Mouse (Mus musculus) cerebellum, adult 11 months (tissue): ENCODE data around the gene Ugt1a7c.

Experiments used
- DNase-seq: peaks from one replicate; pipeline ENCODE4 v3.0.0; 2022

Gene Ugt1a7c

DNA sequence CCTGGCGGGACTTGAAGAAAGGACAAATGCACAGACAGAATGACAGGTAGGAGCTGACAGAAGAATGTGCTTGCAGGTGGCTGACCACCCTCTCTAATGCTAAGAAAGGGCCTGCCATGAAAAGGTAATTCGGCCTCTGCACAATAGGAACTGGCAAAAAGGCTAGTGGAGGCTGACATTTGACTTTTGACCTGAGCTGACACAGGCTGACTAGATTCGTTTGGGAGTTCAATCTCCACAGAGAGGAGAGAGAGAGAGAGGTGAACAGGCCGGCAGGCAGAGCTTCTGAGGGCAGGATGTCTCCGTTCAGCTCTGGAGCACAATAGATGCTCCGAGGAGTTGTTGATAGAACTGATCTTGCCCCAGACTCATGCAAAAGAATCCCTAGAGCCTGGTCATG is 151.5 kb downstream of the Ugt1a7c start:
- no peak for DNase-seq

DNA sequence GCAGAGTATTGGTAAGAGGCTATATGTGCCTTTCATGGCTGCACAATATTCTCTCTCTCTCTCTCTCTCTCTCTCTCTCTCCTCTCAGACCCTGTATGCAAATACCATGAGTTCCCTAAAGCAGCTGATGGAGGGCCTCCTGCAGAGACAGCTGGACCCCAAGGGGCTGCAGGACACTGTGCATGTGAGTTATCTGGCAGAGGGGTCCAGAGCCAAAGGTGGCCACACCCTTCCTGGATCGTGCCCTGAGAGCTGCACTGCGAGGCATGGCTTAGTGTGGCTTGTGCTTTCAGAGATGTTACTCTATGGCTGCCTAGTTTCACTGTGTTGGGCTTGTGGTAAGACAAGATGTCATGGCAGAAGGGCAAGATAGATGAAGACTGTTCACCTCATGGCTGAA is 152.8 kb downstream of the Ugt1a7c start:
- no peak for DNase-seq

- DNase-seq = no peak
These were observed 153.8 kb downstream of the Ugt1a7c start for GRCm38 (mm10) chr1:88248658-88249057.

GRCm38 (mm10) chr1:88249596-88249995 is 154.7 kb downstream of the Ugt1a7c start:
- DNase-seq = no peak

DNA sequence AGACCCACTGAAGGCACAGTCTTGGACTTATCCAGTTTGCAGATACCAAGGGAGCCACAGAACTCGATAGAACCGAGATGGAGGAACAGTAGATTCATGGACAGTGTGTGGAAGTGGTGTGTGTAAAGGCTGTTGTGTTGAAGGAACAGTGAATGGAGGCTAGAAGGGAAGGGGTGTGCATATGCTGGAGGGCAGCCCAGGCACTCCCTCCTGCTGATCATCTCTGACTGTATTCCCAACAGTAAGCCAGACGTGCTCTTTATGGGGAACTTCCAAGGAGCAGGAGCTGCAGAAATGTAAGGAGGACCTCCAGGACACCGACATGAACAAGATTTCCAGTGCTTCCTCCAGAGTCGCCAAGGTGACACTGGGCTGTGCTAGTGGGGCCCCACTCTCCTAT is 155.2 kb downstream of the Ugt1a7c start:
- no peak for DNase-seq

GRCm38 (mm10) chr1:88253106-88253505 is 158.2 kb downstream of the Ugt1a7c start:
- no peak for DNase-seq

DNA sequence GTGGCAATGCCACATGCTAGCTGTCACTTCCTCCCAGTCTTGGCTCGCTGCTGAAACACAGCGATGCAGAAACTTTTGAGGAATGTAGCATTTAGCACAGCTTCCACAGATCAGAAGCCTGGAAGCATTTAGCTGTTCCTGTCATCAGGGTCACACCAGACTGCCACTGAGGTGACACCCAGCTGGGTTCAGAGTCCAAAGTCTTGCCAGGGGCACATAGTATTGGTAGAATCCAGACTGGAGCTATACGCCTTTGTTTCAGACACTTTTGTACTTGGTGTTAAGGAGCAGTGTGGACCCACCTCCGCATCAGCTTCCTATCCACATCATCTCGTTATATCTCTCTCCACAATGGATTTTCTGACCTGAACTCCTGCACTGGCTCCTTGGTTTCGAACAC is 158.7 kb downstream of the Ugt1a7c start:
- DNase-seq = no peak

- no peak for DNase-seq
These were observed 160.1 kb downstream of the Ugt1a7c start for GRCm38 (mm10) chr1:88254793-88255465.

DNA sequence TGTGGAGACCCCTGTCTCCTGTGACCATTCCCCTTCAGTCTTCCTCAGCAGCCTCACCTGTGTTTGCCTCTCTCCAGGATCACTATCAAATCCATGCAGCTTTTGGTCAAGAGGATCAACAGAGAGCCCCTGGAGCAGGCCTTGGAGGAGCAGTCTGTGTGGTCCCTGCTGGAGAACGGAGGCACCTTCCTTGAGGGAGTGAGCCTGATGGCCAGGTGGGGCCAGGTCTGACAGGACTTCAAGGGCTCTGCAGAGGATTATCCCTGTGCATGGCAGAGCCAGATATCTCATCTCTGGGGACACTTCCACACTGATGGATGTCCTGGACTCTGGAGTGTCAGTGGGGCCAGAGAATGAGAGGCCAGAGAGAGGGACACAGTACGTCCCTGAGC is 160.6 kb downstream of the Ugt1a7c start:
- no peak for DNase-seq

GRCm38 (mm10) chr1:88255989-88256754 is 161.3 kb downstream of the Ugt1a7c start:
- no peak for DNase-seq

DNA sequence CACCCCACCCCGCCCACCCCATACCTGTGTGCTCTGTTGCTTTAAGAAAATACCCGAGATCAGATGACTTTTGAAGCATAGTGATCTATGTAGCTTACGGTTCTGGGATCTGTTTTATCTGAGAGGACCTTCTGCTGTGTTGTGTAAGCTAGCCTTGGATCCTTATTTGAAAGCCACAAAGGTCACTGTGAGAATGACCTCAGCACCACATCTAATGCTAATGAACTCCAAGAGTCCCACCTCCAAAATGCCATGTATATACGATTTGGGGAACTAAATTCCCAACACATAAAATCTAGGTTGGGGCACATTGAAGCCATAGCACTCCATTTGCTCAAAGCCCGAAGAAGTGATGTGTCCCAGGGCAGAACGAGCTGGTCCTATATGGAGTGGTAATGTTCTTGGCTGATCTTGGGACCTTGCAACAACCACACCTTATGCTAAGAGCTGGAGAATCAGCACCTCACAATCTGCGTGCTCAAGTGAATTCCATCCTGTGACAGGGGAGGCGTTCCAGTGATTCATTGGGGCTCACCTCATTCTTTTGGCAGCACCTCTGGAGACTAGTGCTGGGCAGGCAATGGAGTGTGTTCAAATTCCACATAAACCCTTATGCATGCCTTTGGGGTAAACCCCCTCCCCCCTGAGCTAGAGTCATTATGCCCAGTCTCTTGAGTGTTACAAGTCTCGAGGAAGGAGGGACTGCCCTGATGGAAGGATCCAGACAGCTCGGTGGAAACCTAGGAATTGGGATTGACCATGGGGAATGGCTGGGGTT is 162.2 kb downstream of the Ugt1a7c start:
- no peak for DNase-seq

DNA sequence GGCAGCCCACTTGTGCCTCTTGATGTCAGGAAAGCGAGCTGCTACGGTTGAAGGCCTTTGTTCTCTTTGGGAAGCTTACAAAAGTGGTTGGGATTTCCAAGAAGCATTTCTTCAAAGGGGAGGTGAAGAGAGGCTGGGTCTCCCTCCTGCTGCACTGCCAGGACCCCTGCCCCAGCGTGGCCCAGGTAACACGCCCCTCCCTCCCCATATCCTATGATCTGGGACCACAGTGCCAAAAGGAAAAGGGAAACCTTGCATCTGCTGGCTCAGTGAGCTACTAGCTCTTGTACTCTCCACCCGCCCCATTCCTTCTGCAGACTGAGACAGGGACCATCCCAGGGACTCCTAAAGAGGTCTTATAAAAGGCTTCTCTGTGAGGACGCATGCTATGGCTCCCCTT is 162.8 kb downstream of the Ugt1a7c start:
- DNase-seq = no peak

- DNase-seq = no peak
These were observed 163.5 kb downstream of the Ugt1a7c start for GRCm38 (mm10) chr1:88258361-88258760.

- no peak for DNase-seq
These were observed 164.2 kb downstream of the Ugt1a7c start for GRCm38 (mm10) chr1:88258881-88259642.

GRCm38 (mm10) chr1:88259643-88260024 is 164.8 kb downstream of the Ugt1a7c start:
- no peak for DNase-seq

GRCm38 (mm10) chr1:88260114-88260513 is 165.3 kb downstream of the Ugt1a7c start:
- DNase-seq = no peak

- no peak for DNase-seq
These were observed 165.9 kb downstream of the Ugt1a7c start for GRCm38 (mm10) chr1:88260604-88261377.

DNA sequence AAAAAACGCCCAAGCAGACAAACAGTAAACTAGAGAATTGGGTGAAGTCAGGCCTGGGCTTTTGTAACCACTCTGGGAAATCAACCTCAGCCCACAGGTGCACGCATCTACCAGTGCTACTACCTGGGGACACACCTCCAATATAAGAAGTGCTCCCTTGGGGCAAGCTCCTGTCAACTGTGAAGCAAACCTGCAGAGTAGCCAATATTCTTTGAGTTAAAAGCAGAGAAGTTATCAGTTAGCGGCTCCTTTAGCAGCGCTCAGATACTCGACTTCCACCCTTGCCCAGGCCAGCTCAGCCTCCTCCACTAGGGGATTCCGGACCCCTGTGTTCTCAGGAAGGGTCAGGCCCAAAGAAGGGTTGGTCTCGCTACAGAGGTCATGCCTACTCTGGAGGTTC is 166.8 kb downstream of the Ugt1a7c start:
- no peak for DNase-seq

- DNase-seq = no peak
These were observed 167.4 kb downstream of the Ugt1a7c start for GRCm38 (mm10) chr1:88262255-88262654.

DNA sequence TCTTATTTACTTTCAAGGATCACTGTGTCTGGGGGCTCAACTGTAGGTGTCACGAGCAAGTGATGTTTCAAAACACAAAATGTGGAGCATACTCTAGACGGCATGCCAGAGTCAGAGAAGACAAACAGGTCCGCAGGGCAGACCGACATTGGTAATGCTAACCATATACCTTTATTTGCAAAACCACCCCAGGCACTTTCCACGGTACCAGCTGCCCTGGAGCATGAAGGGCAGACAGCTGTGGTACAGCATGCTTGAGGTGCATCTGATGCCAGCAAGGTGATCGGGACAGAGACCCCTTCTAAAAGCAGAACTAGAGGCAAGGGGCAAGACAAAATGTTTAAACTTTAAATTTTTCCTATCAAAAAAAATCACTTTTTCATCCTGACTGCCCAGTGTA is 168.1 kb downstream of the Ugt1a7c start:
- DNase-seq = no peak

GRCm38 (mm10) chr1:88263778-88264177 is 168.9 kb downstream of the Ugt1a7c start:
- DNase-seq = no peak

GRCm38 (mm10) chr1:88264237-88264868 is 169.5 kb downstream of the Ugt1a7c start:
- no peak for DNase-seq
